Mouse (Mus musculus) midbrain, embryonic 16.5 days (tissue): ENCODE measurements around the gene Fbn1. TPM values are rescaled to one million over a fixed set of nuclear protein-coding genes. Genes with fewer than 3 reads are reported as not detected.

Experiments
- ATAC-seq: fragments of 200-750 bp; cut with Nextera tagmentation; 2 replicates; pipeline ENCODE4 v1.8.0; 2017; ENCODE audit warnings: moderate TSS enrichment
- H3K27ac ChIP-seq: fragments of 300-500 bp; sonication (generic); 2 replicates; pipeline ENCODE4 v1.5.1; 2014; ENCODE audit warnings: mild to moderate bottlenecking, low read length, mixed read lengths
- H3K27me3 ChIP-seq: fragments of 300-500 bp; sonication (generic); 2 replicates; pipeline ENCODE4 v1.6.1; 2014; ENCODE audit warnings: low read depth, low read length, mixed read lengths; ENCODE audit not compliant: control insufficient read depth, insufficient read depth
- H3K36me3 ChIP-seq: fragments of 300-500 bp; sonication (generic); 2 replicates; pipeline ENCODE4 v1.6.1; 2014; ENCODE audit warnings: mild to moderate bottlenecking, low read length, moderate library complexity, mixed read lengths; ENCODE audit not compliant: control insufficient read depth, insufficient read depth
- H3K4me1 ChIP-seq: fragments of 300-500 bp; sonication (generic); 2 replicates; pipeline ENCODE4 v1.6.1; 2014; ENCODE audit warnings: mild to moderate bottlenecking, low read length, mixed read lengths; ENCODE audit not compliant: control insufficient read depth, insufficient read depth
- H3K4me2 ChIP-seq: fragments of 300-500 bp; sonication (generic); 2 replicates; pipeline ENCODE4 v1.6.1; 2014; ENCODE audit warnings: mild to moderate bottlenecking, low read length, mixed read lengths
- H3K4me3 ChIP-seq: fragments of 300-500 bp; sonication (generic); 2 replicates; pipeline ENCODE4 v1.5.1; 2014; ENCODE audit warnings: low read depth, mild to moderate bottlenecking, low read length, moderate library complexity, mixed read lengths
- H3K9ac ChIP-seq: fragments of 300-500 bp; sonication (generic); 2 replicates; pipeline ENCODE4 v1.6.1; 2014; ENCODE audit warnings: low read depth, low read length, mixed read lengths
- H3K9me3 ChIP-seq: fragments of 300-500 bp; sonication (generic); replicated peaks from 2 replicates; pipeline ENCODE4 v1.6.1; 2014; ENCODE audit warnings: mild to moderate bottlenecking, low read length, mixed read lengths; ENCODE audit not compliant: control insufficient read depth, poor library complexity, severe bottlenecking
- WGBS: fragments of 180-500 bp; shearing (Covaris S2); extraction: QIAGEN DNeasy Blood & Tissue Kit; methylation state at CpG from one replicate; pipeline ENCODE4 v1.1.7; 2014; 5-methylcytosine and 5-hydroxymethylcytosine counted together
- polyA plus RNA-seq: library from polyadenylated mRNA; unstranded; fragments of >200 nt; fragmentation: Nextera tagmentation; extraction: Ambion mirVana; gene quantifications from 2 replicates; pipeline ENCODE4 v1.2.1, GENCODE M21; 2015

The Fbn1 gene
- polyA plus RNA-seq, 1 experiment from 2014 or later: 1.8 TPM

GRCm38 (mm10) chr2:125492050-125492900 lies 15.5 kb downstream of the Fbn1 start:
- ATAC-seq: no peak
- H3K4me1 ChIP-seq: no peaks in the 10 kb centered on the region
- H3K9me3 ChIP-seq: no peaks in the 10 kb centered on the region
- no peak overlapping the region for H3K4me3 ChIP-seq
- no peak overlapping the region for H3K9ac ChIP-seq
- no peak overlapping the region for H3K27ac ChIP-seq
- H3K36me3 ChIP-seq: no peaks in the 10 kb centered on the region
- H3K4me2 ChIP-seq: no peak overlapping the region
- WGBS: 81% methylated on average over 15 of the region's 15 CpGs
- H3K27me3 ChIP-seq: no peaks in the 10 kb centered on the region

- no peak for ATAC-seq
- Histone ChIP-seq H3K27me3 (no peaks in the 10 kb centered on the region), H3K9me3 (no peaks in the 10 kb centered on the region), H3K9ac (no peak overlapping the region), H3K4me2 (no peak overlapping the region), H3K4me1 (no peaks in the 10 kb centered on the region), H3K27ac (no peak overlapping the region), H3K36me3 (no peaks in the 10 kb centered on the region), H3K4me3 (no peak overlapping the region)
- 96% methylated on average over 1 of the region's 1 CpGs for WGBS
These were observed 17.8 kb downstream of the Fbn1 start for GRCm38 (mm10) chr2:125489979-125490378.

GRCm38 (mm10) chr2:125484910-125485309 lies 22.9 kb downstream of the Fbn1 start:
- H3K36me3 ChIP-seq: no peaks in the 10 kb centered on the region
- 91% methylated on average over 9 of the region's 9 CpGs for WGBS
- no peak overlapping the region for H3K4me2 ChIP-seq
- no peak overlapping the region for H3K4me3 ChIP-seq
- ATAC-seq: no peak
- H3K27ac ChIP-seq: no peak overlapping the region
- no peak overlapping the region for H3K9ac ChIP-seq
- no peaks in the 10 kb centered on the region for H3K27me3 ChIP-seq
- H3K9me3 ChIP-seq: no peaks in the 10 kb centered on the region; the same call in 1 of the 2 replicates
- H3K4me1 ChIP-seq: no peaks in the 10 kb centered on the region

- H3K4me1 ChIP-seq: no peaks in the 10 kb centered on the region
- H3K27me3 ChIP-seq: no peaks in the 10 kb centered on the region
- no peak for ATAC-seq
- no peak overlapping the region for H3K9ac ChIP-seq
- H3K9me3 ChIP-seq: no peaks in the 10 kb centered on the region; the same call in 1 of the 2 replicates
- H3K4me2 ChIP-seq: no peak overlapping the region
- H3K27ac ChIP-seq: no peak overlapping the region
- no peak overlapping the region for H3K4me3 ChIP-seq
- no peaks in the 10 kb centered on the region for H3K36me3 ChIP-seq
These were observed 23.6 kb downstream of the Fbn1 start for GRCm38 (mm10) chr2:125484164-125484563.

- H3K36me3 ChIP-seq: no peaks in the 10 kb centered on the region
- H3K4me3 ChIP-seq: no peak overlapping the region
- H3K9ac ChIP-seq: no peak overlapping the region
- no peaks in the 10 kb centered on the region for H3K4me1 ChIP-seq
- H3K4me2 ChIP-seq: no peak overlapping the region
- ATAC-seq: no peak
- WGBS: 93% methylated on average over 9 of the region's 9 CpGs
- no peaks in the 10 kb centered on the region for H3K27me3 ChIP-seq
- no peaks in the 10 kb centered on the region; the same call in 1 of the 2 replicates for H3K9me3 ChIP-seq
- H3K27ac ChIP-seq: no peak overlapping the region
These were observed 26.1 kb downstream of the Fbn1 start for GRCm38 (mm10) chr2:125481531-125482317.

GRCm38 (mm10) chr2:125481116-125481515 lies 26.7 kb downstream of the Fbn1 start:
- WGBS: 88% methylated on average over 4 of the region's 4 CpGs
- no peaks in the 10 kb centered on the region for H3K36me3 ChIP-seq
- H3K9me3 ChIP-seq: no peaks in the 10 kb centered on the region; the same call in 1 of the 2 replicates
- ATAC-seq: no peak
- H3K27ac ChIP-seq: no peak overlapping the region
- H3K4me2 ChIP-seq: no peak overlapping the region
- no peak overlapping the region for H3K4me3 ChIP-seq
- H3K27me3 ChIP-seq: no peaks in the 10 kb centered on the region
- no peak overlapping the region for H3K9ac ChIP-seq
- no peaks in the 10 kb centered on the region for H3K4me1 ChIP-seq

- H3K4me2 ChIP-seq: no peak overlapping the region
- H3K27me3 ChIP-seq: no peaks in the 10 kb centered on the region
- H3K9me3 ChIP-seq: no peaks in the 10 kb centered on the region; the same call in 1 of the 2 replicates
- no peaks in the 10 kb centered on the region for H3K36me3 ChIP-seq
- no peak overlapping the region for H3K27ac ChIP-seq
- ATAC-seq: no peak
- 92% methylated on average over 5 of the region's 5 CpGs for WGBS
- no peak overlapping the region for H3K4me3 ChIP-seq
- no peak overlapping the region for H3K9ac ChIP-seq
- H3K4me1 ChIP-seq: no peaks in the 10 kb centered on the region
These were observed 27.7 kb downstream of the Fbn1 start for GRCm38 (mm10) chr2:125480057-125480456.

- Histone ChIP-seq H3K4me1 (no peaks in the 10 kb centered on the region), H3K36me3 (no peaks in the 10 kb centered on the region), H3K4me3 (no peak overlapping the region), H3K27me3 (no peaks in the 10 kb centered on the region), H3K4me2 (no peak overlapping the region), H3K27ac (no peak overlapping the region), H3K9me3 (no peaks in the 10 kb centered on the region; the same call in 1 of the 2 replicates), H3K9ac (no peak overlapping the region)
- 65% methylated on average over 4 of the region's 4 CpGs for WGBS
- ATAC-seq: no peak
These were observed 29.1 kb downstream of the Fbn1 start for GRCm38 (mm10) chr2:125478705-125479104.

- Histone ChIP-seq H3K27ac (no peak overlapping the region), H3K4me2 (no peak overlapping the region), H3K9ac (no peak overlapping the region), H3K4me3 (no peak overlapping the region), H3K36me3 (no peaks in the 10 kb centered on the region), H3K9me3 (no peaks in the 10 kb centered on the region; the same call in 1 of the 2 replicates), H3K27me3 (no peaks in the 10 kb centered on the region), H3K4me1 (no peaks in the 10 kb centered on the region)
- WGBS: 84% methylated on average over 3 of the region's 3 CpGs
- ATAC-seq: no peak
These were observed 30.4 kb downstream of the Fbn1 start for GRCm38 (mm10) chr2:125477367-125477766.
